Mouse (Mus musculus): ENCODE data around the gene Vmn1r155. TPM values are rescaled to one million over a fixed set of nuclear protein-coding genes. Genes with fewer than 3 reads are reported as not detected.
"Not testable (repeated sequence)": the region's sequence is repeated elsewhere in the genome, so short reads cannot be mapped to it uniquely, and the experiment has no call there.

Gene Vmn1r155
- not detected for total RNA-seq (2021)

- not testable (repeated sequence) for DNase-seq
Observed at GRCm38 (mm10) chr7:22657718-22658117, at the start of gene Vmn1r155. Vmn1r155 (plus strand) TSS chr7:22658018.

- DNase-seq: not testable (repeated sequence)
Observed at GRCm38 (mm10) chr7:22692217-22692616, 34.4 kb downstream of the Vmn1r155 start, which contains the start of gene Gm8693. Gm8693 (minus strand) TSS chr7:22692317.

Other genes with a start within 250 kb of the Vmn1r155 start
- gene Vmn1r148, start 244.4 kb upstream of the Vmn1r155 start, total RNA-seq (2021): not detected
- gene Vmn1r149, start 219.8 kb upstream of the Vmn1r155 start, total RNA-seq (2021): not detected
- not detected for gene Gm10665, start 193.9 kb upstream of the Vmn1r155 start, total RNA-seq (2021)
- gene Vmn1r151, start 158.3 kb upstream of the Vmn1r155 start, total RNA-seq (2021): not detected
- not detected for gene Vmn1r152, start 135.1 kb upstream of the Vmn1r155 start, total RNA-seq (2021)
- not detected for gene Gm8677, start 123.1 kb upstream of the Vmn1r155 start, total RNA-seq (2021)
- not detected for gene Gm4201, start 92.7 kb upstream of the Vmn1r155 start, total RNA-seq (2021)
- gene Gm4565, start 69.9 kb upstream of the Vmn1r155 start, total RNA-seq (2021): not detected
- gene Gm8693, start 34.3 kb downstream of the Vmn1r155 start, total RNA-seq (2021): not detected
- not detected for gene Gm4567, start 61.7 kb downstream of the Vmn1r155 start, total RNA-seq (2021)
- gene Vmn1r157, start 103.7 kb downstream of the Vmn1r155 start, total RNA-seq (2021): not detected
- not detected for gene Vmn1r158, start 132.8 kb downstream of the Vmn1r155 start, total RNA-seq (2021)
- not detected for gene Vmn1r159, start 185.6 kb downstream of the Vmn1r155 start, total RNA-seq (2021)
- not detected for gene Vmn1r160, start 213.2 kb downstream of the Vmn1r155 start, total RNA-seq (2021)